ENCODE assay signal across 8 mouse cellular contexts in genomic region chr7:27731281-27731883, GRCm38 (mm10). TPM values are rescaled to one million over a fixed set of nuclear protein-coding genes. Genes with fewer than 3 reads are reported as not detected.
A peak's percentile ranks its signal among the peaks of the same experiment; 100 is the strongest.
DNase-seq lines count a peak whose midpoint lies in the region; ATAC-seq and TF ChIP-seq lines count a peak whose summit lies in the region.

TSS of gene Zfp60 (plus strand) at chr7:27731389.

- H3K4me1 ChIP-seq in erythroblast, embryonic 14.5 days (ENCODE audit: control insufficient read depth), result peaks cover 20% of the 10 kb centered on the region
- H3K4me1 ChIP-seq in heart, embryonic 11.5 days (ENCODE audit: control insufficient read depth, insufficient read depth, low read length), result peaks cover 5% of the 10 kb centered on the region
- H3K4me1 ChIP-seq in kidney, embryonic 16.5 days (ENCODE audit: insufficient read depth, low read length), result peaks cover 8% of the 10 kb centered on the region
- peaks cover 3% of the 10 kb centered on the region; the same call in 1 of the 2 replicates for H3K4me1 ChIP-seq in liver, adult 2 months (ENCODE audit: control insufficient read depth, insufficient read depth, low read length)

- peaks cover 31% of the 10 kb centered on the region for H3K79me3 ChIP-seq in C2C12 (ENCODE audit: low read depth)

- no peaks in the 10 kb centered on the region for H3K9me3 ChIP-seq in erythroblast, embryonic 14.5 days (ENCODE audit: control insufficient read depth, low read length)
- H3K9me3 ChIP-seq in heart, embryonic 11.5 days (replicated peaks; ENCODE audit: control insufficient read depth, low read length), result no peaks in the 10 kb centered on the region
- H3K9me3 ChIP-seq in kidney, embryonic 16.5 days (ENCODE audit: low read length), result no peaks in the 10 kb centered on the region

- peak within 1 kb of the TSS; percentile 94 for H3K27ac ChIP-seq in heart, embryonic 11.5 days (ENCODE audit: low read depth, low read length)
- H3K27ac ChIP-seq in kidney, embryonic 16.5 days (ENCODE audit: low read length), result peak within 1 kb of the TSS; percentile 96
- H3K27ac ChIP-seq in liver, adult 2 months (replicated peaks; ENCODE audit: insufficient read depth, low read depth, low read length), result peak within 1 kb of the TSS; percentile 59

- under 1% methylated on average over 35 of the region's 35 CpGs for WGBS in heart, embryonic 11.5 days (ENCODE audit: insufficient replicate concordance)
- WGBS in kidney, embryonic 16.5 days, result under 1% methylated on average over 35 of the region's 35 CpGs
- under 1% methylated on average over 35 of the region's 35 CpGs for whole genome bisulfite sequencing in liver, adult 2 months

- peak within 1 kb of the TSS; percentile 69 for H3ac ChIP-seq in C2C12 (ENCODE audit: control insufficient read depth, insufficient read length, low read depth)
- peak within 1 kb of the TSS; percentile 77 for H3ac ChIP-seq in myocyte (ENCODE audit: control insufficient read depth, insufficient read length)

- peak; percentile 80; the same call in 1 of the 2 replicates for TF ChIP-seq POLR2A in brain, embryonic 14.5 days (IDR thresholded peaks at IDR 0.05; ENCODE audit: borderline replicate concordance, extremely low read depth, insufficient read depth, insufficient read length, poor library complexity, severe bottlenecking)
- TF ChIP-seq POLR2A in liver, adult 2 months (IDR thresholded peaks at IDR 0.05; ENCODE audit: extremely low read depth, insufficient read depth, low read length), result peak; percentile 76; the same call in 1 of the 2 replicates
- TF ChIP-seq POLR2A in myocyte (IDR thresholded peaks at IDR 0.05; ENCODE audit: insufficient read length, low read depth), result peak; percentile 69

- DNase-seq in brain, embryonic 14.5 days (ENCODE audit: low read depth), result peak; percentile 97
- DNase-seq in liver, adult 2 months (ENCODE audit: extremely low read depth, low read depth, low spot score), result peak; percentile 84
- DNase-seq in splenic B cell, adult 2 months (ENCODE audit: low read depth, low spot score), result peak; percentile 87

- TF ChIP-seq CTCF in C2C12 (IDR thresholded peaks at IDR 0.05; ENCODE audit: control insufficient read depth, insufficient read depth, insufficient read length), result no peak
- TF ChIP-seq CTCF in brain, embryonic 14.5 days (IDR thresholded peaks at IDR 0.05; ENCODE audit: borderline replicate concordance, extremely low read depth, insufficient read depth, insufficient read length), result peak; percentile 45; the same call in 1 of the 2 replicates
- peak; percentile 47 for TF ChIP-seq CTCF in liver, adult 2 months (IDR thresholded peaks at IDR 0.05; ENCODE audit: low read depth, low read length)

- no peaks in the 10 kb centered on the region for H3K36me3 ChIP-seq in C2C12 (ENCODE audit: control insufficient read depth, insufficient read depth)
- H3K36me3 ChIP-seq in erythroblast, embryonic 14.5 days (ENCODE audit: control insufficient read depth), result no peaks in the 10 kb centered on the region
- H3K36me3 ChIP-seq in heart, embryonic 11.5 days (ENCODE audit: control insufficient read depth, insufficient read depth, low read length), result no peaks in the 10 kb centered on the region; the same call in 1 of the 2 replicates
- no peaks in the 10 kb centered on the region for H3K36me3 ChIP-seq in kidney, embryonic 16.5 days (ENCODE audit: insufficient read depth, low read length)
- H3K36me3 ChIP-seq in liver, adult 2 months (ENCODE audit: control insufficient read depth, insufficient read depth, low read length), result no peaks in the 10 kb centered on the region
- no peaks in the 10 kb centered on the region for H3K36me3 ChIP-seq in myocyte (ENCODE audit: control insufficient read depth, insufficient read depth)
- H3K36me3 ChIP-seq in splenic B cell, adult 2 months (ENCODE audit: control insufficient read depth, insufficient read depth, low read length, poor library complexity, severe bottlenecking), result no peaks in the 10 kb centered on the region

- H3K79me2 ChIP-seq in C2C12 (ENCODE audit: control insufficient read depth, insufficient read depth), result peaks cover 49% of the 10 kb centered on the region
- peaks cover 25% of the 10 kb centered on the region; the same call in 1 of the 2 replicates for H3K79me2 ChIP-seq in liver, adult 2 months (ENCODE audit: control insufficient read depth, insufficient read depth, low read length)
- H3K79me2 ChIP-seq in myocyte (ENCODE audit: control insufficient read depth, insufficient read depth), result peaks cover 45% of the 10 kb centered on the region

- peak; percentile 86 for ATAC-seq in heart, embryonic 11.5 days (replicated peaks; ENCODE audit: insufficient number of reproducible peaks, low FRiP score, low TSS enrichment)
- peak; percentile 96 for ATAC-seq in kidney, embryonic 16.5 days (ENCODE audit: low FRiP score, low TSS enrichment)

- H3K4me3 ChIP-seq in C2C12 (ENCODE audit: insufficient read depth, poor library complexity, severe bottlenecking), result peak within 1 kb of the TSS; percentile 47
- H3K4me3 ChIP-seq in erythroblast, embryonic 14.5 days (replicated peaks), result peak within 1 kb of the TSS; percentile 72
- H3K4me3 ChIP-seq in heart, embryonic 11.5 days (ENCODE audit: low read depth, low read length), result peak within 1 kb of the TSS; percentile 79
- peak within 1 kb of the TSS; percentile 76 for H3K4me3 ChIP-seq in kidney, embryonic 16.5 days (ENCODE audit: low read length)
- peak within 1 kb of the TSS; percentile 77 for H3K4me3 ChIP-seq in liver, adult 2 months (ENCODE audit: insufficient read depth, low read depth, low read length)
- peak within 1 kb of the TSS; percentile 61 for H3K4me3 ChIP-seq in myocyte

- H3K27me3 ChIP-seq in C2C12 (ENCODE audit: control insufficient read depth, insufficient read depth, insufficient read length) (no peaks in the 10 kb centered on the region), myocyte (ENCODE audit: control insufficient read depth, insufficient read depth, insufficient read length) (no peaks in the 10 kb centered on the region)
- no peaks in the 10 kb centered on the region for H3K27me3 ChIP-seq in erythroblast, embryonic 14.5 days (ENCODE audit: control insufficient read depth)
- no peaks in the 10 kb centered on the region for H3K27me3 ChIP-seq in heart, embryonic 11.5 days (ENCODE audit: control insufficient read depth, insufficient read depth, low read length)
- H3K27me3 ChIP-seq in kidney, embryonic 16.5 days (ENCODE audit: insufficient read depth, low read length), result no peaks in the 10 kb centered on the region
- H3K27me3 ChIP-seq in liver, adult 2 months (ENCODE audit: control insufficient read depth, insufficient read depth, low read length), result no peaks in the 10 kb centered on the region
- no peaks in the 10 kb centered on the region for H3K27me3 ChIP-seq in splenic B cell, adult 2 months (ENCODE audit: control insufficient read depth, insufficient read depth, low read length, poor library complexity, severe bottlenecking)

- H3K9ac ChIP-seq in heart, embryonic 11.5 days (ENCODE audit: low read depth, low read length), result peak within 1 kb of the TSS; percentile 83
- H3K9ac ChIP-seq in kidney, embryonic 16.5 days (replicated peaks; ENCODE audit: low read length), result peak within 1 kb of the TSS; percentile 94
- H3K9ac ChIP-seq in liver, adult 2 months (ENCODE audit: low read depth, low read length), result peak within 1 kb of the TSS; percentile 82

- H3K4me2 ChIP-seq in heart, embryonic 11.5 days, result peak within 1 kb of the TSS; percentile 86
- peak within 1 kb of the TSS; percentile 80 for H3K4me2 ChIP-seq in kidney, embryonic 16.5 days (replicated peaks; ENCODE audit: low read depth, low read length)
- peak within 1 kb of the TSS; percentile 75 for H3K4me2 ChIP-seq in myocyte (ENCODE audit: low read depth)

TF ChIP-seq in C2C12, 6 proteins besides CTCF, POLR2A, EP300 and RAD21:
- no peak for TF ChIP-seq MAX (IDR thresholded peaks at IDR 0.05)
- TF ChIP-seq MYOG (IDR thresholded peaks at IDR 0.05; ENCODE audit: control insufficient read depth, extremely low read depth, insufficient read length), result no peak
- TF ChIP-seq CEBPB (IDR thresholded peaks at IDR 0.05; ENCODE audit: low read depth), result no peak
- no peak for TF ChIP-seq FOSL1 (IDR thresholded peaks at IDR 0.05; ENCODE audit: insufficient read depth, low read length, poor library complexity, severe bottlenecking)
- TF ChIP-seq MYOD1 (IDR thresholded peaks at IDR 0.05; ENCODE audit: control insufficient read depth, insufficient read length, low read depth), result no peak
- TF ChIP-seq USF1 (IDR thresholded peaks at IDR 0.05; ENCODE audit: low read depth), result no peak

TF ChIP-seq in myocyte, 11 proteins besides CTCF, POLR2A, EP300 and RAD21:
- peak; percentile 71 for TF ChIP-seq POLR2AphosphoS2 (IDR thresholded peaks at IDR 0.05; ENCODE audit: insufficient read length, low read depth)
- TF ChIP-seq REST (IDR thresholded peaks at IDR 0.05; ENCODE audit: insufficient read depth, insufficient read length), result no peak
- TF ChIP-seq TCF12 (IDR thresholded peaks at IDR 0.05; ENCODE audit: insufficient read depth, poor library complexity, severe bottlenecking), result no peak
- peak; percentile 8 for TF ChIP-seq SRF (IDR thresholded peaks at IDR 0.05; ENCODE audit: control insufficient read depth, insufficient read length, low read depth)

RNA-seq across cellular contexts. Expression of gene Zfp60, which starts in this region (rescaled TPM):
- polyA plus RNA-seq in C2C12 (2012; fragmentation: generic; extraction: Trizol) (1.3 TPM), myocyte (2012; fragmentation: generic; extraction: Trizol) (2.0 TPM)
- polyA plus RNA-seq in brain, embryonic 14.5 days (2012; rRNA removed), result 37.7 and 46.4 TPM in 2 replicates
- polyA plus RNA-seq in erythroblast, embryonic 14.5 days (2012), result 0.01 TPM in 2 replicates
- 21.8 and 22.5 TPM in 2 replicates for polyA plus RNA-seq in heart, embryonic 11.5 days (2014; fragmentation: Nextera tagmentation; extraction: Ambion mirVana)
- 36.8 and 45.6 TPM in 2 replicates for polyA plus RNA-seq in kidney, embryonic 16.5 days (2015; fragmentation: Nextera tagmentation; extraction: Ambion mirVana)
- total RNA-seq in liver, adult 2 months (2014; rRNA removed), result 5.8 and 6.1 TPM in 2 replicates
- 0.83 and 1.1 TPM in 2 replicates for polyA plus RNA-seq in liver, adult 2 months (2012; rRNA removed)

Comparison
In these comparisons a context has a peak if more than half of its experiments do, and no peak if none do; other contexts are left out.
1. Peak in every context shown above with its lines: DNase-seq, ATAC-seq, H3K4me3 ChIP-seq and H3K27ac ChIP-seq.